Mouse (Mus musculus) cerebellum, adult 2 months (tissue): ENCODE measurements at regions not wholly inside any gene's neighbourhood (a gene's known extent, or its start where the extent isn't known, plus 50 kb on each side); places are given as distances from the start of the nearest gene placed in this dataset.

ENCODE experiments used
- CTCF ChIP-seq: fragments of 200-500 bp; IDR thresholded peaks from 2 replicates; pipeline ENCODE4 v1.5.1; 2011; ENCODE audit warnings: low read depth, mild to moderate bottlenecking, control low read depth, low read length, moderate library complexity, borderline replicate concordance; ENCODE audit not compliant: insufficient read depth
- POLR2A ChIP-seq: fragments of 200-500 bp; IDR thresholded peaks from 2 replicates; pipeline ENCODE4 v1.6.1; 2011; ENCODE audit warnings: low read length, control low read depth, borderline replicate concordance; ENCODE audit not compliant: insufficient read depth

GRCm38 (mm10) chr1:138004319-138004718, 171.2 kb downstream of the Ptprc start:
- no peak for TF ChIP-seq POLR2A
- TF ChIP-seq CTCF: no peak
